Mouse (Mus musculus): ENCODE results near the gene Rasgef1b.

GRCm38 (mm10) chr5:99633548-99633947 is 95.3 kb downstream of the Rasgef1b start:
- no peak for TF ChIP-seq CTCF (IDR thresholded peaks at IDR 0.05; ENCODE audit: extremely low read depth, insufficient read depth, low read length)
- TF ChIP-seq POLR2A (IDR thresholded peaks at IDR 0.05; ENCODE audit: extremely low read depth, insufficient read depth, low read length): no peak

All from cortical plate, adult 2 months (tissue).